Mouse (Mus musculus) layer of hippocampus, postnatal 14 days (tissue): ENCODE results near the gene Cnpy2. TPM values are rescaled to one million over a fixed set of nuclear protein-coding genes. Genes with fewer than 3 reads are reported as not detected.

Experiments used
- DNase-seq, 2 experiments: peaks; one replicate each; pipeline ENCODE4 v3.0.0; 2021 to 2022; ENCODE audit warnings: low spot score in 2 of 2, mixed read lengths in 1 of 2
- total RNA-seq, 2 experiments: library from RNA; stranded (reverse); gene quantifications; 2 replicates each; pipeline ENCODE4 v1.2.3; 2021

Cnpy2 gene
- total RNA-seq, 2 experiments from 2014 or later, result 76.5 to 80.3 TPM

DNA sequence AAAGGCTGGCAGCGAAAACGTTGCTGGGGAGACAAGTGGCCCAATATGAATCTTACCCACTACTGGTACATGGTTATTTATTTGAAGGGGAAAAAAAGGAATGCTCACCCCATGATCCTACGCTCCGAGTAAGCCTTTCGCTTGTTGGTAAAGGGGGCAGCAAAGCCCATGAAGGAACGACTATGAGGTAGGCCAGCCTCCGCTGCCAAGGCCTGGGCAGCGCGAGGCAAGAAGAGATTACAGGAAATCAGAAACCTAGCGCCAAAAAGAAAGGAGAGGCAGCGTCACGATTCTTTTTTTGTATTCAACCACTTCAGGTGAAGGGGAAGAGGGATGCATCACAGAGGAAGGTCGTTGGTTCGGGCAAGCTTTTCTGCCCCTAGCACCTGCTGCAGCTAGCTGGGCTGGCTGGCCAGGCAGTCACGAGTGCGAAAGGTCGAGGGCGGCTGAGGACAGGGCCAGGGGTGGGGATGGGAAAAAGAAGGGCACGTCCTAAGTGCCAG, 45.7 kb downstream of the Cnpy2 start:
- DNase-seq, result peak in 1 of 2 experiments; percentile 21

DNA sequence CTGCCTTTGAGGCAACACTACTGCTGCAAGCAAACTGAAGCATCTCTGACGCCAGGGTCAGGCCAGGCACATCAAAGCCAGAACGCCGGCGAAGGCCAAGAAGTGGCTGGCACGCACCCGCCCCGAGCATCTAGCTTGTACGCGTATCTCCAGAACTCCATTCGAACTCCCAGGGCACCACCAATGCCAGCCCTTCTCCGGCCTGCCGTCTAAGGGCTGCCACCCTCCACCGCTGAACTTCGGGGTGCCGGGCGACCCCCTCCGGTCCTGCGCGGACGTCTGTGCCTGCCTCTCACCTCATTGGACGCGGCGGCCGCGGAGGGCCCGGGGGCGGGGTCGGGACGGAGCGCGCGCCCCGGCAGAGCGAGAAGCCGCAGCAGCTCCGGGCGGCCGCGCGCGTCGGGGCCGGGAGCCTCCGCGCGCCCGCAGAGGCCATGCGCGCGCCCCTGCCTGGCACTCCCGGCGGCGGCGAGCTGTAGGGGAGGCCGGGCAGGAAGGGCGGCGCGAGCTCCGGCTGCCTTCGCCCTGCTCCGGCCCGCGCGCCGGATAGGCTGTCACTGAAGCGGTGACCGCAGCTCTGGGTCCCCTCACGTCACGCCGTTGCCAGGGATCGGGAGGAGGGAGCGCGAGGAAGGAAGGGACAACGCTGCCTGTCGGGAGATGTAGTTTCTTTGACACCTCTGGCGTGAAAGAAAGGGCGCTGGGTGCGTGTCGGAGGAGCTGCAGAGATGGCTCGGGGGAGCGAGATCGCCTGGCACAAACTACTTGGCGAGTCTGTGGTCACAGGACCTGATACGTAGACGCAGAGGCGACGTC, 46.4 kb downstream of the Cnpy2 start, which contains the start of gene Coq10a:
Gene Coq10a, minus strand, starts transcription at position 596 of the 816 bp plus-strand sequence.
- peak; percentile 87 to 95 for DNase-seq

- DNase-seq, result no peak
Observed at GRCm38 (mm10) chr10:128369218-128369543, 46.9 kb downstream of the Cnpy2 start.

DNA sequence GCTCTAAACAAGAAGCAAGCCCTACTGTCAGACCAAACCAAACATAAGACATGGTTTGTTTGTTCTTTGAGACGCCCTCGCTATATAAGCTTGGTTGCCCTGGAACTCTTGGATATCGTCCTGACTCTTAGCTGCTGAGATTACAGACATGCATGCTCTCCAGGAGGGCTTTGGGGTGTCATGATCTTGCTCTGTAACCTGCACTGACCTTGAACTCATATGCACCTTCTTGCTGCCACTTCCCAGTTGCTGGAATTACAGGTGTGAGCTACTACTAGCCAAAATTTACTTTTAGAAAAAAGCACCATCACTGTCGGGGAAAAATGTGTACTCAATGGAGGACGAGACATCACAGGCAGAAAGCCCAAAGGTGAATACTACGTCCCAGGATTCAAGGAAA, 47.3 kb downstream of the Cnpy2 start:
- no peak for DNase-seq

DNA sequence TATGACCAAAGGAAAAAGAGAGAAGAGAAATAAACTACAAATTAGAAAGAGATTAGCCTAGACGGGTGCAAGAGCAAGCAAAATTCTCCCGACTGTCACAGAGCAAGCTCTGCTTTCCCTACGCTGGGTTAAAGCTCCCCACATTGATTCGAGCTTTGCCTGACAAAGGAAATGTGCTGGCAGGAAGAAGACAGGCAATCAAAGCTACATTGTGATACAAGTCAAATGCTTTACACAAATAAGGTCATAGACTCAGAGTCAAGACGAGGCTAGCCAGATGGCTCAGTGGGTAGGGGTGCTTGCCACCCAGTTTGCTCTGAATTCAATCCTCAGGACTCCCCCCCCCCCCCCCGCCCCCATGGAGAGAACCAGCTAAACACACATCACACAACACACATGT, 47.8 kb downstream of the Cnpy2 start:
- no peak for DNase-seq

GRCm38 (mm10) chr10:128370601-128371000, 48.3 kb downstream of the Cnpy2 start:
- no peak for DNase-seq

DNA sequence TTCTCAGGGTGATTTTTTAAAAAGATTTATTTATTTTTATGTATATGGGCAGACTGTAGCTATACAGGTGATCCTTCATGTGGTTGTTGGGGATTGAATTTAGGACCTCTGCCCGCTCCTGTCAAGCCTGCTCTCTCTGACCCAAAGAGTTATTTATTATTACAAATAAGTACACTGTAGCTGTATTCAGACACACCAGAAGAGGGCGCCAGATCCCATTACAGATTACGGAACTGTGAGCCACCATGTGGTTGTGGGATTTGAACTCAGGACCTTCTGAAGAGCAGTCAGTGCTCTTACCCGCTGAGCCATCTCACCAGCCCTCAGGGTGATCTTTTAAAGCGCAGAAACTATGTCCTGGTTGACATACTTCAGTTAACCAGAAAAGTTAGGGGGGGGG, 49.9 kb downstream of the Cnpy2 start:
- no peak for DNase-seq

GRCm38 (mm10) chr10:128372989-128373748, 50.9 kb downstream of the Cnpy2 start:
- DNase-seq, result no peak

- DNase-seq, result no peak
Observed at GRCm38 (mm10) chr10:128374393-128374792, 52.1 kb downstream of the Cnpy2 start.

- no peak for DNase-seq
Observed at GRCm38 (mm10) chr10:128376099-128376454, 53.8 kb downstream of the Cnpy2 start.

DNA sequence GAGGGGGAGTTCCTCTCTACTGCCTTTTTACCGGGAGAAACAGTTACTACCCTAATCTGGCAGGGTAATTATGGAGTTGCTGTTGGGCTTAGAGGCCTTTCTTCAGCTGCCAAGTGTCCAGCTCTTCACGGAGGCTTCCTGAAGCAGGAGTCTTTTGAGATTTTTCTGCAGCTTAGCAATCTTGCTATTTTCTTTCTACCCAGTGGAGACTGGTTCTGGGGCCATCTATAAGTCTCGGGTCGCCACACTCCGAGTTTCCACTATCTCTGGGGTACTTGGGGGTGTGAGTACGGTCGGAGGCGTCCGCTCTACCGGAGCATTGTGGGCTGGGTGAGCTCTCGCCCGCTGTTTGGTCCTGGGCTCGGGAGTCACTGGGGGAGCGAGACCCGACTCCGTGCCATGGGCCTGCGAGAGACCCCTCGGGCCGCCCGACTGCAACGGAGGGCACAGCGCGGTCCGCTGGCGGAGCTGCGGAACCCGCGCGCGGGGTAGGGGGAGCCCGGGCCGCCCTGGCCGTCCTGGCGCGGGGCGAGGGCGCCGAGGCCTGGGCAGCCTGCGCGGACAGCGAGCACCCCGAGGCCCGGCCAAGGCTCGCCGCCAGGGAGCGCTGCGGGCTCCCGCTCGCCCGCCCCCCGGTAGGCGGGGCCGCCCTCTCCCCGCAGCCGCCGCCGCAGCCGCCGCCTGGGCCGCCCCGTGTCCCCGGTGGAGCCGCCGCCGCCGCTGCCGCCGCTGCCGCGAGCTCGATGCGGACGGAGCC, 54.4 kb downstream of the Cnpy2 start, which contains the start of gene Ankrd52:
Gene Ankrd52, plus strand, starts transcription at position 661 of the 757 bp plus-strand sequence.
- peak; percentile 73 to 84 for DNase-seq

Other genes with a start within 250 kb of the Cnpy2 start
- 1,000 to 10,000 TPM; 1,880 to 1,915 TPM for gene Atp5b, start 239.2 kb upstream of the Cnpy2 start, total RNA-seq
- gene Baz2a, start 230.9 kb upstream of the Cnpy2 start, total RNA-seq, result 10 to 100 TPM; 35.1 to 36.8 TPM
- gene Rbms2, start 142.2 kb upstream of the Cnpy2 start, total RNA-seq, result 10 to 100 TPM; 13.4 to 14.6 TPM
- gene Gls2, start 128.0 kb upstream of the Cnpy2 start, total RNA-seq, result 10 to 100 TPM; 14.2 to 18.4 TPM
- gene Spryd4, start 110.7 kb upstream of the Cnpy2 start, total RNA-seq, result 10 to 100 TPM; 11.1 to 11.5 TPM
- gene Mip, start 96.6 kb upstream of the Cnpy2 start, total RNA-seq, result not detected
- 1 to 10 TPM; 4.1 to 7.6 TPM for gene Timeless, start 90.4 kb upstream of the Cnpy2 start, total RNA-seq
- gene Apon, start 68.4 kb upstream of the Cnpy2 start, total RNA-seq, result not detected
- not detected for gene Apof, start 53.8 kb upstream of the Cnpy2 start, total RNA-seq
- gene Stat2, start 51.9 kb upstream of the Cnpy2 start, total RNA-seq, result 10 to 100 TPM; 29.2 to 30.3 TPM
- 1 to 10 TPM; 2.4 to 3.2 TPM for gene Il23a, start 23.7 kb upstream of the Cnpy2 start, total RNA-seq
- gene Pan2, start 19.1 kb upstream of the Cnpy2 start, total RNA-seq, result 10 to 100 TPM; 15.1 to 15.4 TPM
- 100 to 1,000 TPM; 260 to 274 TPM for gene Cs, start 15.3 kb downstream of the Cnpy2 start, total RNA-seq
- 10 to 100 TPM; 60.0 to 62.1 TPM for gene Coq10a, start 46.5 kb downstream of the Cnpy2 start, total RNA-seq
- gene Ankrd52, start 54.7 kb downstream of the Cnpy2 start, total RNA-seq, result 10 to 100 TPM; 83.6 to 86.7 TPM
- gene Slc39a5, start 78.8 kb downstream of the Cnpy2 start, total RNA-seq, result under 1 TPM in 1 of 2 experiments, not detected in 1; 0.60 TPM
- gene Nabp2, start 89.0 kb downstream of the Cnpy2 start, total RNA-seq, result 10 to 100 TPM; 94.5 TPM
- 10 to 100 TPM; 67.2 to 72.0 TPM for gene Rnf41, start 89.2 kb downstream of the Cnpy2 start, total RNA-seq
- 100 to 1,000 TPM; 208 to 212 TPM for gene Smarcc2, start 136.8 kb downstream of the Cnpy2 start, total RNA-seq
- 100 to 1,000 TPM; 596 to 608 TPM for gene Myl6, start 171.7 kb downstream of the Cnpy2 start, total RNA-seq
- gene Myl6b, start 176.2 kb downstream of the Cnpy2 start, total RNA-seq, result 10 to 100 TPM; 15.5 to 16.2 TPM
- gene Esyt1, start 203.4 kb downstream of the Cnpy2 start, total RNA-seq, result 1 to 10 TPM; 8.6 to 9.1 TPM
- 10 to 100 TPM in 1 of 2 experiments, 1 to 10 TPM in 1; 9.1 to 12.0 TPM for gene Zc3h10, start 225.3 kb downstream of the Cnpy2 start, total RNA-seq
- 1,000 to 10,000 TPM; 1,911 to 2,072 TPM for gene Rpl41, start 226.8 kb downstream of the Cnpy2 start, total RNA-seq
- gene Pa2g4, start 243.5 kb downstream of the Cnpy2 start, total RNA-seq, result 10 to 100 TPM; 72.9 to 74.1 TPM